Mouse (Mus musculus) adrenal gland, postnatal 14 days (tissue): ENCODE data around the gene Ppp6r2. TPM values are rescaled to one million over a fixed set of nuclear protein-coding genes. Genes with fewer than 3 reads are reported as not detected.

Experiments used
- DNase-seq: peaks from one replicate; pipeline ENCODE4 v3.0.0; 2021; ENCODE audit warnings: mixed read lengths
- total RNA-seq: library from RNA; stranded (reverse); gene quantifications from 2 replicates; pipeline ENCODE4 v1.2.3, GENCODE M21; 2021

Gene Ppp6r2
- total RNA-seq, 1 experiment from 2014 or later: 41.1 TPM

GRCm38 (mm10) chr15:89181561-89182270 lies 29.6 kb upstream of the Ppp6r2 start:
- no peak for DNase-seq

- peak; percentile 64 for DNase-seq
Observed at GRCm38 (mm10) chr15:89182328-89182741, 29.0 kb upstream of the Ppp6r2 start.

GRCm38 (mm10) chr15:89182842-89183241 lies 28.5 kb upstream of the Ppp6r2 start:
- no peak for DNase-seq

- no peak for DNase-seq
Observed at GRCm38 (mm10) chr15:89184141-89184936, 27.0 kb upstream of the Ppp6r2 start.

- peak; percentile 59 for DNase-seq
Observed at GRCm38 (mm10) chr15:89184937-89185227, 26.5 kb upstream of the Ppp6r2 start.

- DNase-seq: no peak
Observed at GRCm38 (mm10) chr15:89195261-89195681, 16.1 kb upstream of the Ppp6r2 start.

- peak; percentile 97 for DNase-seq
Observed at GRCm38 (mm10) chr15:89195690-89196312, 15.6 kb upstream of the Ppp6r2 start.

- DNase-seq: peak; percentile 98
Observed at GRCm38 (mm10) chr15:89196313-89196706, 15.0 kb upstream of the Ppp6r2 start, which contains the start of gene Dennd6b. Gene Dennd6b (minus strand): TSS chr15:89196496.

GRCm38 (mm10) chr15:89197056-89197455 lies 14.3 kb upstream of the Ppp6r2 start:
- DNase-seq: no peak

- no peak for DNase-seq
Observed at GRCm38 (mm10) chr15:89207457-89207856, 3.9 kb upstream of the Ppp6r2 start.

DNA sequence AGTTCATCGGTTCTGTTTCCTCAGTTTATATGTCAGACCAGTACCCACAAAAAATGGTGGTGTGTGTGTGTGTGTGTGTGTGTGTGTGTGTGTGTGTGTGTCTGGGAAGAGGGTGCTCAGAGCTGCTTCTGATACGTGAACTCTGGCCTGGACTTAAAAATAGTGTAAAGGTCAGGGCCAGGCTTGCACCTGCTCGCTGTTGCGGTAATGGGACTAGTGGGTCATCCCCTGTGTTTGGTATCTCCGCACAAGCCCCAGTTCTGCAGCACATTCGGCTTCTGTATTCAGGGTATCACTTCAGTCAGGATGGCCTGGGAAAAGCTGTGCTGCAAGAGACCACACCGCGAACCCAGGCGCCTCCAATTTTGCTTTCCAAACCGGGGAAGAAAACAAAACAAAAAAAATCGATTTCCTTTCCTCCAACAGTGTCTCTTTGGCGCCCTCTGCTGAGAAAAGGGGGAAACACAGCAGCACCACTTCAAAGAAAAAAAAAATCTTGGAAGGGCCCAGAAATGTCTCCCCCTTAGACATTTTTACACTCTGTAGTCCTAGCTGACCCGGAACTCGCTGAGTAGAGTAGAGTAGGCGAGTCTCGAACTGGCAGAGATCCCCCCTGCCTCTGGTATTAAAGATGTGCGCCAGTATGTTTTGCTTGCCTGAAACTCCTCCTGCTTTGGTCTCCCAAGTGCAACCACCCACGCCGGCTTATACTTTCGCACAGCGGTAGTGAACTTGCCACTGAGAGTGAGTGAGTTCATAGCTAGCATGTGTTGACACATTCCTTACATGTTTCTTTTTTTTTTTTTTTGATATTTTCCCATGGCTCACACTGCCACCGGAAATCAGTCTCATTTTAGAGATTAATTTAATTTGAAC lies 1.2 kb upstream of the Ppp6r2 start:
- peak; percentile 92 for DNase-seq

DNA sequence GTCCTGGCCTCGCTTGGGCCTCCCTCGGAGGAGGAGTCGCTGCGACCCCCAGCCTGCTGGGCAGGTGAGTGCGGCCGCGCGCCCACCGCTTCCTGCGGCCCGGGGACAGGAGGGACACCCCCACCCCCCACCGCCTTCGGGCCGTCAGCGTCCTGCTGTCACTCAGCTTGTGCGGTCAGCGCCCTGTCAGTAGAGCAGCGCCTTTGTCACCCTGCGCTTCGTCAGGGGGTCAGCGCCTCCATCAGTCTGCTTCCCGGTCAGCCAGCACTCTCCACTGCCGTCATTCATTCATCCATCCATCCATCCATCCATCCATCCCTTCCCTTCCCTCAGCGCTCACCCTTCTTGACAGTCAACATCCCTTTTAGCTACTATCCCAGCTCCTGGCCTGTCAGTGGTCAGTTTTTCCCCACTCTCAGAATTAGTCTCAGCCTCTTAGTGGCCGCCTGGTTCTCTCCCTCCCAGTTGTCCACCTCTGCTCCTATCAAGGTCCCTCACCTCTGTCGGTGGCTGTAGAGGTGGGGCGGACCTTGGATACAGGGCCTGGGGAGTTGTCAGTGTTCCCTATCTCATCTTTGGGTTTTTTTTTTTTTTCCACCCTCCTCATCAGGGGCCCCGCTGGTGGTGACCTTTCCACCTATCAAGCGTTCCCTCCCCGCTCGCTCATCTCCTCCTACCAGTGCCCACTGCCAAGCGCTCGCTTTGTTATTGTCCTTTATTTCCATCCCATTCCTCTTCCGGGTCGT lies 536 bp downstream of the Ppp6r2 start:
- peak; percentile 19 for DNase-seq

DNA sequence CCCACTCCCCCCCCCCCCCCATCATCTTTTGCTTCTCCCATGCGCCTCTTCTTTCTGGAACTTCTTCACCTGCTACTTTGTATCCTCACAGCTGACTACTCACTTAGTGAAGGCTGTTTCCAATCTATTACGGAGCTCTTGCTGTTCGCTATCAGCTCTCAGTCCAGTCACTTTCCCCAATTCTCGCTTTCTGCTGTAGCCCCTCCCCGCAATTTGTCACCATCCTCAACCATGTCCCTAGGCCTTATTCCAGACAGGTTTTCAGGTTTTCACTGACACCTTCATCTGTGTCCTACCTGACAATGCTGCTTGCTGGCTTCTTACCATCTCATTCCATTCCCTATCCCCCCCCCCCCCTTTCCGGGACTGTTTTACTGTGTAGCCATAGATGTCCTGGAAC lies 1.1 kb downstream of the Ppp6r2 start:
- no peak for DNase-seq

- no peak for DNase-seq
Observed at GRCm38 (mm10) chr15:89213517-89213916, 2.2 kb downstream of the Ppp6r2 start.

- no peak for DNase-seq
Observed at GRCm38 (mm10) chr15:89214953-89215352, 3.6 kb downstream of the Ppp6r2 start.

- DNase-seq: peak; percentile 19
Observed at GRCm38 (mm10) chr15:89215611-89216233, 4.4 kb downstream of the Ppp6r2 start.

- DNase-seq: peak; percentile 53
Observed at GRCm38 (mm10) chr15:89233586-89233985, 22.2 kb downstream of the Ppp6r2 start.

DNA sequence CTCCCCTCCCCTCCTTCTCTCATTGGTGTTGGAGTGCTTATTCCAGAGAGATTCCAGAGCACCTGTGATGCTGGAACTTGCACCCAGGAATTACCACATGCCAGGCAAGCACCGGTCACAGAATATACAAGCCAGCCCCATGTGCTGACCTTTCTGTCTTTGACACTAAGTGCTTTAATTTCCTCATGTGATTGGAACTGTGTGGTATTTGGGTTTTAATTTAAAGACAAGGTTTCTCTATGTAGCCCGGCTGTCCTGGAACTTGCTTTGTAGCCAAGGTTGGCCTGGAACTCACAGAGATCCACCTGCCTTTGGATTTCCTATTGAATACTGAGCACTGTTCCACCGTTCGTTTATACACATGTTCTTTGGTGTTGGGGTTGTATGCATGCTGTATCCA lies 22.7 kb downstream of the Ppp6r2 start:
- no peak for DNase-seq

GRCm38 (mm10) chr15:89239751-89240392 lies 28.5 kb downstream of the Ppp6r2 start:
- no peak for DNase-seq

DNA sequence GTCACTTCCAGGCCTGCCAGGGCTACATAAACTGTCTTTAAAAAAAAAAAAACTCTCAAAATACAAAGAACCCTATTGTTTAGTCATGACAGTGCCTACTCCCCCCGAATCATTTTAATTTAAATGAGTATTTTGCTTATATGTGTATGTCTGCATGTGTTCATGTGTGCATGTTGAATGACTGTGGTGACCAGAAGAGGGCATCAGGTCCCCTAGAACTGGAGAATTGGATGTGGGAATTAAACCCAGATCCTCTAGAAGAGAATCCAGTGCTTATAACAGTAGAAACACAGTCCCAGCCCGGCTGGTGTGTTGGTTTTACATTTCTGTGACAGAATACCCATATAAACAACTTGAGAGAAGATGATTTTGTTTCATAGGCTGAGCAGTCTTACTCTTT lies 29.7 kb downstream of the Ppp6r2 start:
- peak; percentile 11 for DNase-seq
